Mouse (Mus musculus) small intestine, adult 2 months (tissue): Measurements from ENCODE around the gene Dpf3. TPM values are rescaled to one million over a fixed set of nuclear protein-coding genes. Genes with fewer than 3 reads are reported as not detected.

ENCODE experiments used
- H3K27ac ChIP-seq: fragments of 200-500 bp; 2 replicates; pipeline ENCODE4 v1.5.1; 2012; ENCODE audit warnings: low read depth, low read length, control low read depth, inconsistent platforms; ENCODE audit not compliant: insufficient read depth
- H3K27me3 ChIP-seq: fragments of 200-500 bp; 2 replicates; pipeline ENCODE4 v1.6.1; 2012; ENCODE audit warnings: mild to moderate bottlenecking, moderate library complexity, low read length, inconsistent platforms; ENCODE audit not compliant: control insufficient read depth, insufficient read depth
- H3K36me3 ChIP-seq: fragments of 200-500 bp; 2 replicates; pipeline ENCODE4 v1.6.1; 2012; ENCODE audit warnings: mild to moderate bottlenecking, low read length, control low read depth, inconsistent platforms; ENCODE audit not compliant: control insufficient read depth, insufficient read depth
- H3K4me1 ChIP-seq: fragments of 200-500 bp; 2 replicates; pipeline ENCODE4 v1.6.1; 2012; ENCODE audit warnings: low read length, inconsistent platforms, mixed read lengths; ENCODE audit not compliant: control insufficient read depth, insufficient read depth, insufficient read length
- H3K4me3 ChIP-seq: fragments of 200-500 bp; 2 replicates; pipeline ENCODE4 v1.5.1; 2012; ENCODE audit warnings: low read depth, mild to moderate bottlenecking, control low read depth, inconsistent platforms, low read length, moderate library complexity
- CTCF ChIP-seq: fragments of 200-500 bp; IDR thresholded peaks from 2 replicates; pipeline ENCODE4 v1.5.1; 2012; ENCODE audit warnings: low read depth, mild to moderate bottlenecking, control low read depth, inconsistent platforms, low read length, moderate library complexity, mixed read lengths; ENCODE audit not compliant: insufficient replicate concordance, insufficient read length; ENCODE audit errors: extremely low read depth
- POLR2A ChIP-seq: fragments of 200-500 bp; IDR thresholded peaks from 2 replicates; pipeline ENCODE4 v1.6.1; 2012; ENCODE audit warnings: low read depth, mild to moderate bottlenecking, control low read depth, inconsistent platforms, low read length, moderate library complexity
- WGBS: fragments of 180-500 bp; shearing (Covaris S2); methylation state at CpG from one replicate; pipeline ENCODE4 v1.1.7; 2018; 5-methylcytosine and 5-hydroxymethylcytosine counted together
- polyA plus RNA-seq: library from polyadenylated mRNA; depleted of rRNA; stranded (reverse); fragments of >200 nt; gene quantifications from 2 replicates; pipeline ENCODE4 v1.2.3, GENCODE M21; 2012

The Dpf3 gene
- polyA plus RNA-seq, 1 experiment: 10.0 TPM

DNA sequence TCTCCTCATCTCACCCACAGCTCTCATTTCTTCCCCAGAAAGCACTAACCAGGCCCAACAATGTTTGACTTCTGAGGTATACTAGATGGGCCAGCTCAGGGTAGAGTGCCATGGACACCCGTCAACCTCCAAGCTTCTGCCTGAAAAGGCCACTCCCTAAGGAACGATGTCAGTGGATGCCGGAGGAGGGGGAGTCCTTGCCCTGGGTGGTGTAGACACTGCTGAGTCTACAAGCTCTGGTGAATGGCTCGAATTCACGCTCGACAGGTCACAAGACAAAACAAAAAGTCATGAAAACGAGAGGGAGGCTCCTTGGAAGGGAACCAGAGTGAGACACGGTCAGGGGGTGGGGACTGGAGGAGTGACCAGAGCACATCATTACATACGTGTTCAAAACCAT is 17.4 kb downstream of the Dpf3 start:
- no peak overlapping the region for H3K4me3 ChIP-seq
- peaks cover 7% of the 10 kb centered on the region; the same call in 1 of the 2 replicates for H3K4me1 ChIP-seq
- no peak overlapping the region for H3K27ac ChIP-seq
- no peaks in the 10 kb centered on the region for H3K27me3 ChIP-seq
- H3K36me3 ChIP-seq: no peaks in the 10 kb centered on the region
- TF ChIP-seq POLR2A (no peak), CTCF (no peak)
- 75% methylated on average over 9 of the region's 9 CpGs for WGBS

DNA sequence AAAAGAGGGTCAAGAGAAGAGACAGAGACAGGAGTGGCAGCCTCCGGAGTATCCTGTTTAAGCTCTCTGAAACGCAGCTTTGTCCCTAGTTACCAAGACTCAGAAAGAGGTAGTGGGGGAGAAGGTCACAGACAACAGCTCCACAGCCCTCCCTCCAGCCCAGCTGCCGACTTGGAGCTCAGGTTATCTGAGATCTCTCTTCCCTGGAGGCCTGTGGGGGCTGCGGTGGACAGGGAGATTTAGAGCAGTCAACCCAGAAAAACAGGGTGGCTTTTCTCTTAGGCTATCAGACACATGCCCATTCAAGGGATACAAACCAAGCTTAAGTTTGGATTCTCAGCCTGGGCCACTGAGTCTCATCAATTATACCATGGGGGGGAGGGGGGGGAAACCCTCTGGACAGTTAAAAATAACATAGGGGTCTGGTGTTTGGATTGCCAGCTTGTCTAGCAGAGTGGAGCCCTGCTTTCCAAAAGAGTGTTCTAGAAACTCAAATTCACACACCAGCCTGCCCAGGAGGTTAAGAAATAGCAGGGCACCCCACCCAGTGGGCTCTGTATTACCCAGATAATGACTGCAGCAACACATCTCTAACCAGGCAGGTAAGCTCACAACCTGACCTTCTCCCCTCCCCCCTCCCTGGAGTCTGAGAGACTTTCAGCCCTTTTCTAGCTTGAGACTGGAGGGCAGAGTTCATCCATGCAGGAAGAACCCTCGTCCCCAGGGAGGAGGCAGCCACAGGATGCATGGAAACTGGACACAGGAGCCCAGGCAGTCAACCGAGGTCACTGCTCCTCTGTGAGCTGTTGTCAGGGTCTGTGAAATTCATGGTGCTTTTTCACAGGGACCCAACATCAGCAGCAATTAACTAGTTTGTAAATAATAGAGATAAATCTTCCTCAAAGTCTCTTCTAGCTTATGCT is 20.7 kb downstream of the Dpf3 start:
- peaks cover 2% of the 10 kb centered on the region; the same call in 1 of the 2 replicates for H3K36me3 ChIP-seq
- no peak overlapping the region for H3K27ac ChIP-seq
- TF ChIP-seq POLR2A (no peak), CTCF (no peak)
- no peak overlapping the region for H3K4me3 ChIP-seq
- peaks cover 4% of the 10 kb centered on the region; the same call in 1 of the 2 replicates for H3K4me1 ChIP-seq
- 36% methylated on average over 6 of the region's 6 CpGs for WGBS
- H3K27me3 ChIP-seq: no peaks in the 10 kb centered on the region

DNA sequence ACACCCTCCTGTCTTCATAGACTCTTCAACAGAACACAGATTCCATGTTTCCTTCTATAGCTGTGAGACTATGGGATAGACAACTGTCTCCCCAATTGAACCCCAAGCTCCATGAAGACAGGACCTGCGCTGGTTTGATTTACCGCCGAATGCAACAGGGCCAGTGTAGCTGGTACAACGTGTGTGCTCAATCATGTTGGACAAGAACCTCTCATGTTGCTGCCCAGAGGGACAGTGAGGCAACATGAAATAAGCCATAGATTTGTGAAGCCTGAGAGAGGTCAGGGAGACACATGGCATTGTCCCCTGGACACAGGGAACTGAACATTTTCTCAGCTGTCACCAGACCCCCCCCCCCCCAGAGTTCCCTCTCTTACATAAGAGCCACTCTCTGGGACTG is 21.5 kb downstream of the Dpf3 start:
- Histone ChIP-seq H3K4me3 (no peak overlapping the region), H3K4me1 (peaks cover 4% of the 10 kb centered on the region; the same call in 1 of the 2 replicates), H3K27ac (no peak overlapping the region), H3K36me3 (peaks cover 2% of the 10 kb centered on the region; the same call in 1 of the 2 replicates), H3K27me3 (no peaks in the 10 kb centered on the region)
- 85% methylated on average over 4 of the region's 4 CpGs for WGBS
- TF ChIP-seq CTCF: no peak
- no peak for TF ChIP-seq POLR2A

DNA sequence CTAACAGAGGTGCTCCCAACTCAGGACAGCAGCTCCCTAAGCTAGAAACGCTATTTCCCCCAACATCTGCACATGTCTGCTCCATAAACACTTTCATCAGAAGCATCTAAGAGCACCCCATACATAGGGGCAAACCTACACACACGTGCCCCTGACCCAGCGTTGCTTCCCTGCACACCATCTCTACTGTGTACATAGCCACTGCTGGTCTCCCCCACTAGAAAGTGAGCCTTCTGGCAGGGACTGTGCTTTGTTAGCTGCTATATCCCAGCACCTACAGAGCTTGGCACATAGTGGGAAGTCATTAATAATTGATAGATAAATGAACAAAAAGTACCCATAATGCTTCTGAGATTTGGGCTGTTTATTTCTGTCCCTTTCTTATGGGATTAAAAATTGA is 27.2 kb downstream of the Dpf3 start:
- H3K4me3 ChIP-seq: no peak overlapping the region
- peaks cover 2% of the 10 kb centered on the region; the same call in 1 of the 2 replicates for H3K36me3 ChIP-seq
- H3K27me3 ChIP-seq: no peaks in the 10 kb centered on the region
- H3K27ac ChIP-seq: no peak overlapping the region
- H3K4me1 ChIP-seq: peaks cover 1% of the 10 kb centered on the region; the same call in 1 of the 2 replicates
- 63% methylated on average over 3 of the region's 3 CpGs for WGBS
- TF ChIP-seq POLR2A (no peak), CTCF (no peak)

GRCm38 (mm10) chr12:83454697-83455321 is 32.7 kb downstream of the Dpf3 start:
- no peaks in the 10 kb centered on the region for H3K36me3 ChIP-seq
- TF ChIP-seq CTCF: no peak
- TF ChIP-seq POLR2A: no peak
- peaks cover 8% of the 10 kb centered on the region; the same call in 1 of the 2 replicates for H3K4me1 ChIP-seq
- H3K4me3 ChIP-seq: no peak overlapping the region
- no peaks in the 10 kb centered on the region; the same call in 1 of the 2 replicates for H3K27me3 ChIP-seq
- WGBS: 32% methylated on average over 5 of the region's 5 CpGs
- H3K27ac ChIP-seq: peak overlapping the region; percentile 75

- WGBS: 31% methylated on average over 8 of the region's 8 CpGs
- Histone ChIP-seq H3K4me3 (no peak overlapping the region), H3K4me1 (peaks cover 8% of the 10 kb centered on the region; the same call in 1 of the 2 replicates), H3K36me3 (no peaks in the 10 kb centered on the region), H3K27me3 (no peaks in the 10 kb centered on the region; the same call in 1 of the 2 replicates), H3K27ac (no peak overlapping the region)
- TF ChIP-seq POLR2A (no peak), CTCF (no peak)
These were observed 35.7 kb downstream of the Dpf3 start for GRCm38 (mm10) chr12:83451850-83452249.

DNA sequence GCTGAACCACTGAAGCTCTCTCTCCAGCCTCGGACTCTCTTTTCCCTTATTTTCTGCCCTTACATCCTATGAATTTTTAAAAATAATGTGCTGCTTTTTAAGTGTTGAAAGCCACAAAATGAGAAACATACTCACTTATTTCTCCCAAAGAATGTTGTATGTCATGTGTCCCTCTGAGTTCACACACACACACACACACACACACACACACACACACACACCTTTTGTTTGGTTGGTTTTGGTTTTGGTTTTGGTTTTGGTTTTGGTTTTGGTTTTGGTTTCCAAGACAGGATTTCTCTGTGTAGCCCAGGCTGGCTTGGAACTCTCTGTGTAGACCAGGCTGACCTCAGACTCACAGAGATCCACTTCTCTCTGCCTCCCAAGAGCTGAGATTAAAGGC is 37.0 kb downstream of the Dpf3 start:
- no peaks in the 10 kb centered on the region for H3K36me3 ChIP-seq
- H3K4me3 ChIP-seq: no peak overlapping the region
- 94% methylated on average over 1 of the region's 1 CpGs for WGBS
- H3K4me1 ChIP-seq: peaks cover 11% of the 10 kb centered on the region
- no peak overlapping the region for H3K27ac ChIP-seq
- no peak for TF ChIP-seq CTCF
- no peak for TF ChIP-seq POLR2A
- no peaks in the 10 kb centered on the region; the same call in 1 of the 2 replicates for H3K27me3 ChIP-seq
